Mouse (Mus musculus): ENCODE data around the gene Adam1b. TPM values are rescaled to one million over a fixed set of nuclear protein-coding genes. Genes with fewer than 3 reads are reported as not detected.

Gene Adam1b
- polyA plus RNA-seq, 2 experiments = 0.18 TPM; not detected in 1

GRCm38 (mm10) chr5:121461339-121462170 is 41.7 kb downstream of the Adam1b start:
- 68% methylated on average over 4 of the region's 4 CpGs for WGBS
- no peaks in the 10 kb centered on the region for H3K4me1 ChIP-seq (ENCODE audit: control insufficient read depth, insufficient read depth, low read length)
- no peak overlapping the region for H3K27ac ChIP-seq (replicated peaks; ENCODE audit: low read depth, low read length)
- H3K36me3 ChIP-seq (ENCODE audit: control insufficient read depth, insufficient read depth, low read length) = no peaks in the 10 kb centered on the region
- no peak overlapping the region for H3K4me2 ChIP-seq (replicated peaks; ENCODE audit: low read depth, low read length, severe bottlenecking)
- H3K9ac ChIP-seq (ENCODE audit: low read depth, low read length, severe bottlenecking) = no peak overlapping the region
- ATAC-seq (ENCODE audit: low FRiP score, low read depth) (no peak), DNase-seq (ENCODE audit: low spot score) (no peak)
- H3K4me3 ChIP-seq (replicated peaks; ENCODE audit: low read length) = no peak overlapping the region
- no peak for TF ChIP-seq POLR2A (IDR thresholded peaks at IDR 0.05; ENCODE audit: borderline replicate concordance, extremely low read depth, insufficient read depth, insufficient read length)
- H3K9me3 ChIP-seq (ENCODE audit: control insufficient read depth, low read length) = no peaks in the 10 kb centered on the region
- no peaks in the 10 kb centered on the region for H3K27me3 ChIP-seq (ENCODE audit: control insufficient read depth, insufficient read depth, low read length)

GRCm38 (mm10) chr5:121455510-121456265 is 47.5 kb downstream of the Adam1b start:
- no peaks in the 10 kb centered on the region for H3K27me3 ChIP-seq (ENCODE audit: control insufficient read depth, insufficient read depth, low read length)
- TF ChIP-seq POLR2A (IDR thresholded peaks at IDR 0.05; ENCODE audit: borderline replicate concordance, extremely low read depth, insufficient read depth, insufficient read length) = no peak
- H3K9me3 ChIP-seq (ENCODE audit: control insufficient read depth, low read length) = no peaks in the 10 kb centered on the region
- ATAC-seq (ENCODE audit: low FRiP score, low read depth) = no peak
- H3K9ac ChIP-seq (ENCODE audit: low read depth, low read length, severe bottlenecking) = no peak overlapping the region
- DNase-seq (ENCODE audit: low spot score) = no peak
- WGBS = 69% methylated on average over 9 of the region's 9 CpGs
- H3K4me1 ChIP-seq (ENCODE audit: control insufficient read depth, insufficient read depth, low read length) = peaks cover 17% of the 10 kb centered on the region
- H3K36me3 ChIP-seq (ENCODE audit: control insufficient read depth, insufficient read depth, low read length) = no peaks in the 10 kb centered on the region
- H3K4me3 ChIP-seq (replicated peaks; ENCODE audit: low read length) = no peak overlapping the region
- no peak overlapping the region for H3K27ac ChIP-seq (replicated peaks; ENCODE audit: low read depth, low read length)
- no peak overlapping the region for H3K4me2 ChIP-seq (replicated peaks; ENCODE audit: low read depth, low read length, severe bottlenecking)

DNA sequence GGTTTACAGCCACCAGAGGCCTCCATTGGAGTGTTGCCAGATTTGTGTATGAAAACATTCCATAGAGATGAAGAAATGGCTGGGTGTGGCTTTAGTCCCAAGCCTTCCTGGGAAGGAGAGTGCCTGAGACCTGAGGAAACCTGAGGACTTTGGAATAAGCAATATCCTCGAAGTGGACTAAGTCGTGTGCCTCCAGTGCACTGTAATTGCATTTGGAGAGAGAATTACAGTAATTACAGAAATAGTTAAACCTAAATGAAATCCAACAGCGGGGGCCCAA is 48.8 kb downstream of the Adam1b start:
- H3K9me3 ChIP-seq (ENCODE audit: control insufficient read depth, low read length) = no peaks in the 10 kb centered on the region
- peaks cover 3% of the 10 kb centered on the region; the same call in 1 of the 2 replicates for H3K36me3 ChIP-seq (ENCODE audit: control insufficient read depth, insufficient read depth, low read length)
- no peak overlapping the region for H3K4me2 ChIP-seq (replicated peaks; ENCODE audit: low read depth, low read length, severe bottlenecking)
- no peak for TF ChIP-seq POLR2A (IDR thresholded peaks at IDR 0.05; ENCODE audit: borderline replicate concordance, extremely low read depth, insufficient read depth, insufficient read length)
- H3K4me3 ChIP-seq (replicated peaks; ENCODE audit: low read length) = no peak overlapping the region
- DNase-seq (ENCODE audit: low spot score) (peak; percentile 50), ATAC-seq (ENCODE audit: low FRiP score, low read depth) (no peak)
- no peak overlapping the region for H3K9ac ChIP-seq (ENCODE audit: low read depth, low read length, severe bottlenecking)
- 0 out of 2 replicates have a peak overlapping the region, but pooled peaks have one; percentile 39 for H3K27ac ChIP-seq (replicated peaks; ENCODE audit: low read depth, low read length)
- H3K4me1 ChIP-seq (ENCODE audit: control insufficient read depth, insufficient read depth, low read length) = peaks cover 20% of the 10 kb centered on the region
- 75% methylated on average over 3 of the region's 3 CpGs for WGBS
- no peaks in the 10 kb centered on the region for H3K27me3 ChIP-seq (ENCODE audit: control insufficient read depth, insufficient read depth, low read length)

- Histone ChIP-seq H3K4me1 (ENCODE audit: control insufficient read depth, insufficient read depth, low read length) (peaks cover 20% of the 10 kb centered on the region), H3K9ac (ENCODE audit: low read depth, low read length, severe bottlenecking) (no peak overlapping the region), H3K36me3 (ENCODE audit: control insufficient read depth, insufficient read depth, low read length) (peaks cover 7% of the 10 kb centered on the region; the same call in 1 of the 2 replicates), H3K27me3 (ENCODE audit: control insufficient read depth, insufficient read depth, low read length) (no peaks in the 10 kb centered on the region), H3K4me3 (replicated peaks; ENCODE audit: low read length) (no peak overlapping the region), H3K4me2 (replicated peaks; ENCODE audit: low read depth, low read length, severe bottlenecking) (peak overlapping the region; percentile 75; the same call in 1 of the 2 replicates), H3K27ac (replicated peaks; ENCODE audit: low read depth, low read length) (0 out of 2 replicates have a peak overlapping the region, but pooled peaks have one; percentile 39), H3K9me3 (ENCODE audit: control insufficient read depth, low read length) (no peaks in the 10 kb centered on the region)
- DNase-seq (ENCODE audit: low spot score) (no peak), ATAC-seq (ENCODE audit: low FRiP score, low read depth) (no peak)
- no peak for TF ChIP-seq POLR2A (IDR thresholded peaks at IDR 0.05; ENCODE audit: borderline replicate concordance, extremely low read depth, insufficient read depth, insufficient read length)
- 81% methylated on average over 13 of the region's 13 CpGs for WGBS
Observed at GRCm38 (mm10) chr5:121453743-121454502, 49.3 kb downstream of the Adam1b start.

GRCm38 (mm10) chr5:121452906-121453305 is 50.3 kb downstream of the Adam1b start:
- 8% methylated on average over 9 of the region's 9 CpGs for WGBS
- peak; percentile 36 for DNase-seq (ENCODE audit: low spot score)

More at GRCm38 (mm10) chr5:121452906-121453305, 50.3 kb downstream of the Adam1b start:
- H3K36me3 ChIP-seq (ENCODE audit: control insufficient read depth, insufficient read depth, low read length) = peaks cover 17% of the 10 kb centered on the region
- peaks cover 20% of the 10 kb centered on the region for H3K4me1 ChIP-seq (ENCODE audit: control insufficient read depth, insufficient read depth, low read length)
- no peaks in the 10 kb centered on the region for H3K27me3 ChIP-seq (ENCODE audit: control insufficient read depth, insufficient read depth, low read length)
- H3K9ac ChIP-seq (ENCODE audit: low read depth, low read length, severe bottlenecking) = peak overlapping the region; percentile 94
- peak overlapping the region; percentile 97 for H3K4me3 ChIP-seq (replicated peaks; ENCODE audit: low read length)
- H3K27ac ChIP-seq (replicated peaks; ENCODE audit: low read depth, low read length) = peak overlapping the region; percentile 91
- ATAC-seq (ENCODE audit: low FRiP score, low read depth) = peak; percentile 5; the same call in 1 of the 2 replicates
- no peaks in the 10 kb centered on the region for H3K9me3 ChIP-seq (ENCODE audit: control insufficient read depth, low read length)
- peak overlapping the region; percentile 75 for H3K4me2 ChIP-seq (replicated peaks; ENCODE audit: low read depth, low read length, severe bottlenecking)
- TF ChIP-seq POLR2A (IDR thresholded peaks at IDR 0.05; ENCODE audit: borderline replicate concordance, extremely low read depth, insufficient read depth, insufficient read length) = no peak
